Mouse (Mus musculus) layer of hippocampus, postnatal 10 days (tissue): ENCODE data around the gene Glis3. TPM values are rescaled to one million over a fixed set of nuclear protein-coding genes. Genes with fewer than 3 reads are reported as not detected.
A peak's percentile ranks its signal among the peaks of the same experiment; 100 is the strongest.

Source experiments
- DNase-seq, 2 experiments: peaks; one replicate each; pipeline ENCODE4 v3.0.0; 2021; ENCODE audit warnings: low spot score in 2 of 2
- total RNA-seq, 2 experiments: library from RNA; stranded (reverse); gene quantifications; 2 replicates each; pipeline ENCODE4 v1.2.3; 2021

Glis3 gene
- total RNA-seq, 2 experiments from 2014 or later, result 5.9 to 6.4 TPM

DNA sequence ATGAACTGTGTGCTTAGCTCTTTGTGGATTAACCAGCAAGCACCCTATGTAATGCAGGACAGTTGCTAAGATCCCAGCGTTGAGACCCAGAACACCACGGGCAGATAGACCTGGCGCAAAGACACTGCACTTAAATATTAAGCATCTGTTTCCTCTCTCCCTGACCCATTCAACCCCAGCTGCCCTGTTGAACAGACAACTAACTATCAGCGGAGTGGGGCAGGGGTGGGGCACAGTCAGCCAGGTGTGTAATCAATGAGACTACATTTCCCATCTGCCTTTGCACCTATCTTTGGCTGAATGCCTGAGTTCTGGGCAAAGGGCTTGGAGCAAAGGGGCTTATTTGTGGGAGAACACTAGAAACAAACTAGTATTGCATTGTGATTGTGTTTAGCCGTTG is 180.1 kb downstream of the Glis3 start:
- DNase-seq, result no peak

DNA sequence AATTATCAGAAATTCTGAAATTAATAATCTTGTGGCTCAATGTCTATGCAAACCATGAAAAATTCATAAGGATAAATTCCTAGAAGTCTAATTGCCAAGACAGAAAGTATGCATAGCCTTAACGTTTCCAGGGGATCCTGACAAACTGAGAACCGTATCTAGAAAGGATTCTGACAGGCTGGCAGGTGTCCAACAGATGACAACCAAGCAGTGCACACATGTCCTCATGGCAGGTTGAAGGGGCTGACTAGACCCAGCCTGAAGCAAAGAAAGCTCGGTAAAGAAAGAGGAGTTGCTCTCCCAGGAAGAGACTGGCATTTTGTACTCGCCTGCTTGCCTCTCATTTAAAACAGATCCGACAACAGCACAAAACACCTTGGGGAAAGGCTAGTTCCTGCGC is 184.0 kb downstream of the Glis3 start:
- no peak for DNase-seq

DNA sequence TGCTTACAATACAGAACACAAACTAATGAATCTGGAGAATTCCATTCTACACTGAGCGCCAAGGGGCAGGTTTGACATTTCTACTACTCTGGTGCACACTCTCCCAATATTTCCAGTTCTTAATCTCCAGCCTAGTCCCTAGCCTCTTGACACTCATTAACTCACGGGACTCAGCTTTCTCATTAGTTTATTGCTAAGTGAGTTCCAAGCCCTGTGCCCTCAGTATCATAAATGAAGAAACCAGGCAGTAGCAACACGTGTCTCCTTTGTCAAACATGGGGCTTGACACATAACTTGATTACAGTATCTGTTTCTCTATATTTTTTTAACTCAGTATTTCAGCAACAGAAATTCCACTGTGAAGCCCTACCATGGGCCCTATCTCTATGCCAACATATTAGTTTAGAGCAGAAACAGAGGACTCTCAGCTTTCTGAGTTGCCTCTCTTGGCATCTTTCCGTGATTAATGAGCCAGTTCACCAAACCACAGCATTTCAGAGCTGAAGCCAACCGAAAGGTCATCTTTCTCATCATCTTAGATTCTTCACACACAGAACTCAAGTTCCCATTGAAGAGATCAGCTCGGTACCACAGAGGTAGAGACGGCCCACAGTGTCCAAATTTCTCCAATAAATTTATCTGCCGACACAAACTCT is 186.1 kb downstream of the Glis3 start:
- DNase-seq, result no peak

DNA sequence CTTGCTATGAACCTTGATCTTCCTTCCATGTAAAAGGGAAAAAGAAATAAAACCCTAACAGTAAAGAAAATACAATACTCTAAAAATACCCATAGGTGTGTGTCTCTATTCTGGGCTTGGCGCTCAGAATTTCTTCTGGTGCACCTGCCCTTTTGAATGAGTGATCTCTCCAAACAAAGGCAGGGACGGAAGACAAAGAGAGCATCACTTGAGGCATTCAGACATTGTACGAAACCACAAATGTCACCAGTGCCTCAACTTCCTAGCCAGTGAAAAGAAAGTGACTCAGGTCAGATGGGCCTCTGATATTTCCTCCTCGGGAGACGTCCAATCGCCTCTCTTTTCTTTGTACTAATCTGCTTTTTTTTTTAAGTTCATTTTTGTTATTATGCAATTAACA is 201.8 kb downstream of the Glis3 start:
- DNase-seq, result no peak

GRCm38 (mm10) chr19:28477326-28477863 is 202.5 kb downstream of the Glis3 start:
- no peak for DNase-seq

GRCm38 (mm10) chr19:28473621-28474020 is 206.3 kb downstream of the Glis3 start:
- DNase-seq, result no peak

DNA sequence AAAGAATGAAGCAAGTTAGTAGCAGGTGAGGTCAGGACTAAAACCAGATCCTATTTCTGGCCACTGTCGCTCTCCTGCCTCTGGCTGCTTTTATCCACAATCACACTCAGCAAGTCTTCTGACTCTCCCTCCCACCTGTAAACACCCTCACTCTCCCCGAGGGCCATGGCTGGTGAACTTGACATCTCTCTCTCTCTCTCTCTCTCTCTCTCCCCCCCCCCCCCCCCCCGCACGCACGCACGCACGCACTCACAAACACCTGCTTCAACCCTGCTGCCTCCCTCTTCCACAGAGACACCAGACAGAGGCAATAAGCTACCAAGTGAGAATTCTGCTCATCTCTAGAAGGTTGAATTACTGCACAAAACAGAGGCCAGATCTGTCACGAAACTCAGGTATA is 208.7 kb downstream of the Glis3 start:
- no peak for DNase-seq

DNA sequence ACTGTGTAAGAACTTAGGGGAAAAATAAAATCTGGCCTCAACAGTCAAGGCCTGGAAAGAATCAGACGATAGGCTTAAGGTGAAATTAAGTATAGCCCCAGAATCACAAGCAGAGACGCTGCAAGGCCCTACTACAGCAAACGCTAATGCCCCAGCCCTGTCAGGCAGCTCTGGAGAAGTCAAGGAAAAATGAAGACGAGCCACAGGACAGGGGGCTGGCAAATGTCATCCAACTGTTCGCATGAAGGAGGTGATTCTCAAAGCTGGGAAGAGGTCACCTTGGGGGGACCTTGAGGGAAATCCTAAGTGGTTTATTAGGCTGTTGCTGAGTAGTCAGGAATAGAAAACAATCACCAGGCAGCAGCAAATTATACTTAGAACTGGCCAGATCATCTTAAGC is 214.1 kb downstream of the Glis3 start:
- no peak for DNase-seq

DNA sequence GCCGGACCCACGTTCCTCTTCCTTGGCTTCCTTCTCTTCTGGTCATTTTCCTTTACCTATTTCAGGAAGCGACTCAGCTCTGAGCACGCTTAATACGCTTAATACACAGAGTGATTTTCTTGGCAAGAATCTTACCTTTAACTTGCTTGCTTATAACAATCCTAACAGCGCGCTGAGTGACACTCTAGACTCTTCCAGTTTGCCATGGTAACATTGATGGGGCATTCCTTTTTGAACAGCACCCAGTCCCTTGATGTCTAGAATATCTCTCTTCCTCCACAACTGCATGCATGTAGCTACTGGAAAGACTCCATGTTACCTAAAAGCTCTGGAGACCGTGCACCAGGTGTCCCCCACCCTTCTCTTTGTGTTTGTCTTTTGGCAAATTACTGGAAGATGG is 225.5 kb downstream of the Glis3 start:
- no peak for DNase-seq

DNA sequence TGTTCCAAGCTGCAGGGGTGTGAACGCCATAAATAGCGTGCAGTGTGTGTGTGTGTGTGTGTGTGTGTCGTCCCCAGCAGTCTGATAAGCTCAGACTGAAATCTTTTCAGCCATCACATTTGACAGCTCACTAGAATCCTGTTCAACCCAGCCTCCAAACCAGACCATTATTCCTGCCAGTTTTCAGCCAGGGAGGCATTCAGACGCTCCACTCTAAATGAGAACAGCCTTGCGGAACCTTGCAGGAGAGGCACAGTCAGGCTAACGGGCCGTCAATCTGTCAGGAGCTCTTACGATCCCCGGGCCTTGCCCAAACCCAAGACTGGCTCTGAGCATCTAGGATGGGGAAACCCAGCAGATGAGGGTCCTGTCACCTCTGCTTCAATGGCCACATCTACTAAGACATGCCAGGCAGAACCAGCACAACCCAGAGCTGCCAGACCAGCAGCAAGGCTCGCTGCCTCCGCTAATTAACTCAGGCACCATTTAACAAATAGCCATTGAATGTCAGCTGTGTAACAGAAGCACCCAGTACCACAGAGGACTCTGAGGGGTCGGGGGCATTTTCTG is 226.8 kb downstream of the Glis3 start:
- DNase-seq, result peak; percentile 32 to 39

DNA sequence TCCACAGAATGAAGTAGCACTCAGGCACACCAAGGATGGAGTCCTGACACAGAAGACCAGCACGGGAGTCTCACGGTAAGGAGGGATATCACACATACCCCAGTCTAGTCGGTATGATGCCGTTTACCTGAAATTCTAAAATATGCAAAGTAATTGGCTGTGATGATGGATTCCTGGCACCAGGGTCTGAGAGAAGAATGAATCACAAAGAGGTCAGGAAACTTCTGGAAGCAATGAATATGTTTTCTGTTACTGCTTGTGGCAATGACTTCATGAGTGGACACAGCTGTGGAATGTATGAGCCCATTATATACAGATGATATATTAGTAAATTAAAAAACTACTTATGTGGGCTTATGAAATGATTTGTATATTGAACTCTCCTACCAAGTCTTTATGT is 231.1 kb downstream of the Glis3 start:
- no peak for DNase-seq

DNA sequence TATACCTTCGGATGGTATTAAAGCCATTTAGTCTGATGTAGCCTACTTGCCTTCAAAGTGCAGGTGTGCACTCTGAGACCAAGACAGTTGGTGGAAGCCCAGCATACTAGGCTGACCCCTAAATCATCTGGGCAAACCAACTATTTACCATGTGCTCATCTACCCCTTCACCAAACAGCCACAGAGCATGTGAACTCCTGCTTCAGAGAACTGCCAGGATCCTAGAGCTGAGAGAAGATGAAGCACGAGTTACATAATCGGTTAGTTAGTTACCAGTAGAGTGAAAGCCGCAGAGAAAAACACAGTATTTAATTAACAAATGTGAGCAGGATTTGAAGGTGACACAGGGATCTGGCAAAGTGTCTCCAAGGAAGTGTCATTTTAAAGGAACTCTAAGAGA is 237.7 kb downstream of the Glis3 start:
- DNase-seq, result no peak

GRCm38 (mm10) chr19:28436457-28437148 is 243.3 kb downstream of the Glis3 start:
- peak; percentile 57 to 68 for DNase-seq

- no peak for DNase-seq
Measured at GRCm38 (mm10) chr19:28428220-28428816, 251.6 kb downstream of the Glis3 start.

DNA sequence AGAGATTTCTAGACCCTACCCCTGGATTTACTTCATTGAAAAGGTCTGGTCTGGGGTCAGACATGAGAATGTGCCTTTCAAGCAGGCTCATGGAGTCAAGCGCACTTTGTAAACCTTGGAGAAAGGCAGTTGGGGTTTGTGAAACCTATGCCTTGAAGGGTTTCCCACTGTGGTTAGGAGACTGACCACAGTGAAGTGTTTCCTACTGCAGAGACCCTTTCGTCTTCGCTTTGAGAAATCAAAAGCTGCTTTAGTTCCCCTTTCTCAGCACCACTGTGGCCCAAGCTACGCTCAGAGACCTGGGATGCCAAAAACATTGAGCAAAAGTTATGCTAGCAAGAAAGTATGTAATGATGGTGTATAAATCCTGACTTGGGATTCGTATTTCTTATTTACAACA is 255.7 kb downstream of the Glis3 start:
- DNase-seq, result no peak

GRCm38 (mm10) chr19:28422939-28423338 is 256.9 kb downstream of the Glis3 start:
- DNase-seq, result no peak

DNA sequence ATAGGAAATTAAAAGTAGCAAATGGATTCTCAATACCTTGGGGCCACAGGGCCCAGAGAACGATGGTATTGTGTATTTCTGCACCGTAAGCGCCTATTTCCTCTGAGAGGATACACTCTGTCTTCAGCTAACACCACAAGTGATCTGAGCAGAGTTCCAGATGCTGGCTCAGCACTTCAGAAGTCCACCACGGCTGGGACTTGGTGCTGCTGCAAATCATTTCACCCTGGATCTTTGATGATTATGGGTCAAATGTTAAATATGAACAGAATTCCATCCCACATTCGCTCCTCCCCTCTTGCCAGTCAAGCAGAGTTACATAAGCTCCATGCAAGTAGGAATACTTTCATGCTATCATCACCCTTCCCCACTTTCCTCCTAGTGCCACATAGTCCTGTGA is 263.8 kb downstream of the Glis3 start:
- DNase-seq, result no peak

- no peak for DNase-seq
Measured at GRCm38 (mm10) chr19:28408787-28409186, 271.1 kb downstream of the Glis3 start.

- no peak for DNase-seq
Measured at GRCm38 (mm10) chr19:28402956-28403355, 276.9 kb downstream of the Glis3 start.

GRCm38 (mm10) chr19:28395584-28395861 is 284.4 kb downstream of the Glis3 start:
- no peak for DNase-seq

DNA sequence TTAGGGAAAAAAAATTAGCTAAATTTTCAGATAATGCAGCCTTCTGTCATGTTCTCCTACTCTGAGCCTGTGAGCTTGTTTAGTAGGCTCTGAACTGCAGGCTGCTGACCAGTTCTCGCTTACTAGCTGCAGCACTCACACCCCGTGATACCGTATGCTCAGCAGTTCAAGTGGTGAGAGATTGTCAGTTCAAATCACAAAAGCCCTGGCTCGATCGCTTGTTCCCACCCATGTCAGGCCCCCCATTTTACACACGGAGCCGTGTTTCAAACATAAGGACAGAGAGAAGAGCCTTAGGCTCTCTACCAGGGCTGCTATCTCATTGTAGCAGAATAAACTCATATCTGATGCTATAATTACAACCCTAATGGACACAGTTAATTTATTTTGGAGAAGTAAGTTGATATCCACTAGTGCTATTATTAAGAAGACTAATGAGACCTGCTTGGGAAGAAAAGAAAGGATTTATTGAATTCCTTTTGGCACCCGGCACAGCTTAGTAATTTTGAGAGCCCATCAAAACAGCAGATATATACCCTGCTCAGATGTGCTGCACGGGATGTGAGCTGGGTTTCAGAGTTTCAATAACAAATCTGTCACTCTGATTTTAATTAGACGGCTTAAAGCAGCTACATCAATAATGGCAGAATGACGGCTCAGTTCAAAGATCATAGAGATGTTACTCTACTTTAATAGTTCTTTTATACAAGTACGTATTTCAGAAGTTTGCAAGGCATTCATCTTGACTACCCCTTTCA is 284.9 kb downstream of the Glis3 start:
- peak; percentile 41 to 52 for DNase-seq

DNA sequence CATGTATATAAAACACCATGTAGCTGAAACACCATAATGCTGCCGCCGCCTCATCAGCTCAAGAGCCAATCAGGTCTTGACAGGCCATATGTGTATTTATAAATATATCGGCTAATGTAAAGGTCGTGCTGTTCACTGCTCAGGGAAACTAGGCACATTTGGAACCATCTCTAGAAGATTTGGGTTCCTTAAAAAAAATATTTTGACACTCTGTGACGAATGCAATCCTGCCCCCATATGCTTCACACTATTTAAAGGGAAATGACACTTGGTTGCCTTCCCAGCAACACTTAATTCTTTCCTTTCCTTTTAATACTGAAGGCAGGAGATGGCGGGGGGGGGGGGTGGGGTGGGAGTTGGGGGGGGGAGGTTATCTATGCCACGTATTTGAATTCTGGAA is 286.1 kb downstream of the Glis3 start:
- DNase-seq, result no peak
